Mouse (Mus musculus): ENCODE results near the gene Epop. TPM values are rescaled to one million over a fixed set of nuclear protein-coding genes. Genes with fewer than 3 reads are reported as not detected.

Epop gene
- 6.6 TPM for total RNA-seq (2023)

DNA sequence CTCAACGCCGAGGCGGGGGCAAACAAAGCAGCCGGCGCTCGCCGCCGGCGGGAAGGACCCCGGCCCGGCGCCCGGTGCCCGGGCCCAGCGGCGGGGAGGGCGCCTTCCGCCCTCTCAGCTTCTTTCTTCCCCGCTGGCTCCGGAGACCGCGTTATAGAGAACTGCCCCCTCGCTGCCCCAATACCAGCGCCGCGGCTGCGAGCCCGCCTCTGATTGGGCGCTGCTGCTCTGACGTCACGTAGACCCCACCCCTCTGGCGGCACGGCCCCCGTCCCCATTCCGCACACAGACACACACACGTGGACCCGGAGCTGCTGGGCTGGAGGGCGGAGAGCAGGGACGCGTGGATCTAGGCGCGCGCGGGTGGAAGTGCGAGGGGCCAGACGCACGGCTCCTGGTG, at the start of gene Epop:
TSS of gene Epop (minus strand) at position 127 of the 400 bp plus-strand sequence.

DNA sequence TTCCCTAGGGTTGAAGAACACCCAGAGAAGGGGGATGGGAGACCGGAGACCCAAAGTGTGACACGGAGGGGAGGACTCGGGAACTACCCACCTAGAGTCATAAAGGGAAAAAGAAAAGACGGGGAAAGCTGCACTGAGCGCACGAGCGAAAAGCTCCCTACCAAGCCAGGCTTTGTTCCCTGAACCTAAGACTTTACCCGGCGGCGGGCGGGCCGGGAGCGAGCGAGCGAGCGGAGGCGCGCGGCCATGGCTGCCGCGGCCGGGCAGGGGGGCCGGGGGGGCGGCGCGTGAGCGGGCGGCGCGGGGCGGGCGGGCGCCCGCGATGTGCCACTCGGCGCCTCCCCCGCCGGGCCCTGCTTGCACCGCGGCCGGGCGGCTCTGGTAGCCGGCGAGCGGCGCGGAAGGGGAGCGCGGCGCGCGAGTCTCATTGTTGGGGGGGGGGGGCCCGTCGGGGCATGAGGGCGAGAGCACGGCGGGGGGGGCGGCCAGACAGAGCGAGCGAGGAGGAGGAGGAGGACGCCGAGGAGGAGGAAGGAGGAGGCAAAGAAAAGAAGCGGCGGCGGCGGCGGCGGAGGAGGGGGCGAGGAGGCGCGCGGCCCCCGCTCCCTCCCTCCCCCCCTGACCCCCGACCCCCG, 33.5 kb upstream of the Epop start, which contains the start of gene Mllt6:
TSS of gene Mllt6 (plus strand) at position 522 of the 635 bp plus-strand sequence.

Other genes starting within 250 kb of the Epop start
- 0.67 TPM for gene Arhgap23, start 214.2 kb downstream of the Epop start, total RNA-seq (2023)
- gene 4933428G20Rik, start 129.4 kb downstream of the Epop start, total RNA-seq (2023) = not detected
- not detected for gene Srcin1, start 53.5 kb downstream of the Epop start, total RNA-seq (2023)
- 192 TPM for gene Mllt6, start 33.7 kb upstream of the Epop start, total RNA-seq (2023)
- gene Cisd3, start 56.1 kb upstream of the Epop start, total RNA-seq (2023) = 33.9 TPM
- 1.4 TPM for gene Pcgf2, start 70.8 kb upstream of the Epop start, total RNA-seq (2023)
- gene Psmb3, start 73.7 kb upstream of the Epop start, total RNA-seq (2023) = 124 TPM
- 51.3 TPM for gene Pip4k2b, start 115.0 kb upstream of the Epop start, total RNA-seq (2023)
- gene Cwc25, start 136.9 kb upstream of the Epop start, total RNA-seq (2023) = 38.4 TPM
- 1.8 TPM for gene 1700001P01Rik, start 146.2 kb upstream of the Epop start, total RNA-seq (2023)
- 2,689 TPM for gene Rpl23, start 152.7 kb upstream of the Epop start, total RNA-seq (2023)
- 132 TPM for gene Lasp1, start 169.3 kb upstream of the Epop start, total RNA-seq (2023)
- gene B230217C12Rik, start 211.1 kb upstream of the Epop start, total RNA-seq (2023) = 0.95 TPM

Measured in CD8-positive naive resting alpha-beta T cell, adult 57 days (primary cell).